Mouse (Mus musculus) G1E (cell line): Measurements from ENCODE around the gene Oaf.

Source experiments
- CTCF ChIP-seq: IDR thresholded peaks from 2 replicates; pipeline ENCODE4 v1.5.1; 2012; ENCODE audit warnings: low read depth, low read length, inconsistent platforms, mixed read lengths
- GATA1 ChIP-seq: IDR thresholded peaks from 2 replicates; pipeline ENCODE4 v1.6.1; 2012; ENCODE audit warnings: borderline replicate concordance, low read length, inconsistent platforms, mixed read lengths
- POLR2AphosphoS5 ChIP-seq: IDR thresholded peaks from 2 replicates; pipeline ENCODE4 v1.6.1; 2012; ENCODE audit warnings: low read depth, low read length, inconsistent platforms; ENCODE audit not compliant: insufficient replicate concordance
- TAL1 ChIP-seq: conservative IDR thresholded peaks from 2 replicates; pipeline ENCODE4 v1.6.1; 2012; ENCODE audit warnings: low read depth, low read length, inconsistent platforms, mixed read lengths

DNA sequence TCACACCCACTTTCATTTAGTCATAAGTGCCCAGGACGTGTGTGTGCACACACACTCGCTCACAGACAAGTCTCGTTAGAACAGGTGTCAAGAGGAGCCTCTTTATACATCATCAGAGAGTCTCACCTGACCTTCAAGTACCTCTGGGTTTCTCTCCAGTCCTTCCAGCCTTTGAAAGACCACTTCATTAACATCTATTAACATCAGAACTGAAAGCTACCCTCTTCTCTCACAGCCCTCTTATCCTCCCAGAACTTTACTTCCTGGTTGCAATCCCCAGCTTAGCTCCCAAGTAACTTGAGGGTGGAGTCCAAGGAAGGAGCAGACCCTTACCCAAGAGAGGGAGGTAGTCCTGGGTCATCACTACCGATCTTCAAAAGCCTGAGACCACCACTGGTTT lies 48.1 kb downstream of the Oaf start:
- TF ChIP-seq CTCF (no peak), TAL1 (no peak), GATA1 (no peak), POLR2AphosphoS5 (no peak)
